Mouse (Mus musculus) lung, embryonic 14.5 days (tissue): ENCODE results near the gene Tbxa2r. TPM values are rescaled to one million over a fixed set of nuclear protein-coding genes. Genes with fewer than 3 reads are reported as not detected.

ENCODE experiments used
- ATAC-seq: fragments of 200-750 bp; cut with Nextera tagmentation; 2 replicates; pipeline ENCODE4 v1.8.0; 2017; ENCODE audit warnings: mild to moderate bottlenecking, moderate TSS enrichment, moderate library complexity; ENCODE audit not compliant: insufficient read depth
- DNase-seq: peaks from one replicate; pipeline ENCODE4 v3.0.0-alpha.2; 2015
- H3K27ac ChIP-seq: fragments of 300-500 bp; sonication (generic); 2 replicates; pipeline ENCODE4 v1.5.1; 2014; ENCODE audit warnings: low read depth, mild to moderate bottlenecking, moderate library complexity
- H3K27me3 ChIP-seq: fragments of 300-500 bp; sonication (generic); 2 replicates; pipeline ENCODE4 v1.6.1; 2014; ENCODE audit warnings: low read length, control low read depth; ENCODE audit not compliant: insufficient read depth
- H3K36me3 ChIP-seq: fragments of 300-500 bp; sonication (generic); 2 replicates; pipeline ENCODE4 v1.6.1; 2014; ENCODE audit warnings: control low read depth; ENCODE audit not compliant: insufficient read depth
- H3K4me1 ChIP-seq: fragments of 300-500 bp; sonication (generic); 2 replicates; pipeline ENCODE4 v1.6.1; 2014; ENCODE audit warnings: antibody characterized with exemption, control low read depth; ENCODE audit not compliant: insufficient read depth
- H3K4me2 ChIP-seq: fragments of 300-500 bp; sonication (generic); 2 replicates; pipeline ENCODE4 v1.6.1; 2014; ENCODE audit warnings: mild to moderate bottlenecking
- H3K4me3 ChIP-seq: fragments of 300-500 bp; sonication (generic); 2 replicates; pipeline ENCODE4 v1.5.1; 2014; ENCODE audit warnings: low read depth, low read length
- H3K9ac ChIP-seq: fragments of 300-500 bp; sonication (generic); 2 replicates; pipeline ENCODE4 v1.6.1; 2014
- H3K9me3 ChIP-seq: fragments of 300-500 bp; sonication (generic); 2 replicates; pipeline ENCODE4 v1.6.1; 2016; ENCODE audit warnings: low read depth, low read length, control low read depth
- CTCF ChIP-seq: IDR thresholded peaks from 2 replicates; pipeline ENCODE4 v1.5.1; 2016; ENCODE audit warnings: antibody characterized with exemption, low read depth
- WGBS: fragments of 180-500 bp; shearing (Covaris S2); extraction: QIAGEN DNeasy Blood & Tissue Kit; methylation state at CpG from one replicate; pipeline ENCODE4 v1.1.7; 2014; 5-methylcytosine and 5-hydroxymethylcytosine counted together
- polyA plus RNA-seq: library from polyadenylated mRNA; unstranded; fragments of >200 nt; fragmentation: Nextera tagmentation; extraction: Ambion mirVana; gene quantifications from 2 replicates; pipeline ENCODE4 v1.2.1, GENCODE M21; 2014

Gene Tbxa2r
- polyA plus RNA-seq, 1 experiment from 2014 or later, result 15.0 TPM

DNA sequence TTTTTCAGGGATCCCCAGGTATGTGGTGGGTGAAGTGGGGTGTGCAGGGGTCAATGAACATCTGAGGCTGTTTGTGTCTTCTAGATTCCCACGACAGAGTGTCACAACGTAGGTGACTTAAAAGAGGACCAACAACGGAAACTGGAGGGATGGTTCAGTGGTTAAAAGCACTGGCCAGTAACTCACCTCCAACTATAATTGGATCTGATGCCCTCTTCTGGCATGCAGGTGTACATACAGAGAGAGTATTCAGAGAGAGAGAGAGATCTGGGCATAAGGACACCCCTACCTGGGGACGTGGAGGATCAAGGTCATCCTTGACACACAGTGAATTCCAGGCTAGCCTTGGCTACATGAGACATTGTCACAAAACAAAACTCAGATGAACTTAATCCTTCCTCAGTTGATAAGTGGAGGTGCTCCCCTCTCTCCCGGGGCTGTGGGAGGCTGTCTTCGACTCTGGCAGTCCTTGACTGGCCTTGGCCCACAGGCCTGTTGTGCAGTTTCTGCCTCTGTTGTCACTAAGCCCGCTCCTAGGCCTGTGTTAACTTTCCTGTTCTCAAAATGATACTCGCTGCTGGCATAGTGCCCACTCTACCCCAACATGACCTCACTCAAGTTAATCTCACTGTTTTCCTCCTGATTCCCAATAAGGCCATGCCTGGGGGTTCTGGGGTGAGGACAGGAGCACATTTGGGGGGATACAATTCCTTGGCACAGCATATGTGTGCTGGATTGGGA lies 16.1 kb downstream of the Tbxa2r start:
- WGBS, result 41% methylated on average over 8 of the region's 8 CpGs
- TF ChIP-seq CTCF, result peak; percentile 45
- Histone ChIP-seq H3K4me1 (peaks cover 13% of the 10 kb centered on the region), H3K9ac (no peak overlapping the region), H3K27ac (no peak overlapping the region), H3K9me3 (no peaks in the 10 kb centered on the region), H3K36me3 (peaks cover 24% of the 10 kb centered on the region), H3K4me3 (no peak overlapping the region), H3K27me3 (peaks cover 33% of the 10 kb centered on the region), H3K4me2 (no peak overlapping the region)
- DNase-seq (peak; percentile 46), ATAC-seq (no peak)

GRCm38 (mm10) chr10:81345162-81345534 lies 16.6 kb downstream of the Tbxa2r start:
- H3K4me3 ChIP-seq, result no peak overlapping the region
- H3K9me3 ChIP-seq, result no peaks in the 10 kb centered on the region
- ATAC-seq (no peak), DNase-seq (no peak)
- no peak for TF ChIP-seq CTCF
- H3K4me1 ChIP-seq, result peaks cover 14% of the 10 kb centered on the region
- peaks cover 24% of the 10 kb centered on the region for H3K36me3 ChIP-seq
- H3K27me3 ChIP-seq, result peaks cover 33% of the 10 kb centered on the region
- no peak overlapping the region for H3K4me2 ChIP-seq
- 83% methylated on average over 4 of the region's 4 CpGs for WGBS
- H3K9ac ChIP-seq, result no peak overlapping the region
- H3K27ac ChIP-seq, result no peak overlapping the region

DNA sequence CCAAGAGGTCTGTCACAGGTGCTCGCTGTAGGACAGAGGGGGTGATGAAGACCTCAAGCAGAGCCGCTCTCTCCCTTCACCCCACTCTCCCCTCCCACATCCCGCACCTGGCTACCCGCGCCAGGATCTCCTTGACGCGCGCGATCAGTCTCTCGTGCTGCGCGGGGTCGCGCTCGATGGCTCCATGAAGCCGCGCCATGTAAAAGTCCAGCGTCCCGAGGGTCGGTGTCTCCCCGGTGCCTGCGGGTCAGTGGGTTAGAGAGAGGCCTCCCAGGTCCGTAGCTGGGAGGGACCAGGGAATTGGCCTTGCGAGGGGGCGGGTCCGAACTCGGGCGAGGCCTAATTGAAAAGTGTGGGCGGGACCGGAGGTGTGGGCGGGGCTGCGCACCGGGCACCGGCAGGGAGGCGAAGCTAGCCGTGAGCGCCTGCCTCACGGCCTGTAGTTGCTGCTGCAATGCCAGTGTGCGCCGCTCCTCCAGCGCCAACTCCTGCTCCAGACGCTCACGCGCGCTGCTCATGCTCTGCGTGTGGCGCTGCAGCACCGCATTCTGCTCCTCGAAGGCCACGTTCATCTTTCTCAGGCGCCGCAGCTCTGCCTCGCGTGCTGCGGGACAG lies 18.0 kb downstream of the Tbxa2r start:
- peak overlapping the region; percentile 23 for H3K9ac ChIP-seq
- H3K27ac ChIP-seq, result 0 out of 2 replicates have a peak overlapping the region, but pooled peaks have one; percentile 18
- peaks cover 14% of the 10 kb centered on the region for H3K4me1 ChIP-seq
- peaks cover 28% of the 10 kb centered on the region for H3K27me3 ChIP-seq
- no peaks in the 10 kb centered on the region for H3K9me3 ChIP-seq
- 9% methylated on average over 52 of the region's 55 CpGs for WGBS
- DNase-seq (peak; percentile 84), ATAC-seq (no peak)
- H3K4me2 ChIP-seq, result peak overlapping the region; percentile 61
- peak overlapping the region; percentile 22 for H3K4me3 ChIP-seq
- TF ChIP-seq CTCF, result peak; percentile 57
- peaks cover 24% of the 10 kb centered on the region for H3K36me3 ChIP-seq

DNA sequence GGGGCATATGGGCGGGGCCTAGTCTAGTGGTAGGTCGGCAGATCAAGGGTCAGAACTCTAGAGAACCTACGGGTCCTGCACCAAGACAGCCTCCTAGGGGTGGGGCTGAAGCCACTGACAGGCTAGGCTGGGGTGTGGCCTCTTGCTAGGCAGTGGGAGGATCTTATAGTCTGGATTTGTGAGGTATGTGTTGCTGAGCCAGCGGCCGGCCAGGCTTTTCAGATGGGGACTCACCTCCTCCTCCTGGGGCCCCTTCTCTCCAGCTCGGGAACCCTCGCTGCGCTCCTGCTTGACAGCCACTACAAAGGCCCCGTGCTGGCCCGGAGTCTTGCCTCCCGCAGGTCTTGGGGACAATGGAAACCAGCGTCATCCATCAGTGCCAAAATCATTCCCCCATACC lies 20.6 kb downstream of the Tbxa2r start:
- TF ChIP-seq CTCF, result no peak
- DNase-seq (peak; percentile 64), ATAC-seq (no peak)
- peaks cover 24% of the 10 kb centered on the region for H3K36me3 ChIP-seq
- 4% methylated on average over 11 of the region's 12 CpGs for WGBS
- no peaks in the 10 kb centered on the region for H3K9me3 ChIP-seq
- 0 out of 2 replicates have a peak, but pooled peaks cover 4% of the 10 kb centered on the region for H3K27me3 ChIP-seq
- peak overlapping the region; percentile 95 for H3K4me2 ChIP-seq
- peak overlapping the region; percentile 79 for H3K4me3 ChIP-seq
- H3K9ac ChIP-seq, result peak overlapping the region; percentile 84; the same call in 1 of the 2 replicates
- H3K27ac ChIP-seq, result peak overlapping the region; percentile 81; the same call in 1 of the 2 replicates
- H3K4me1 ChIP-seq, result peaks cover 14% of the 10 kb centered on the region

DNA sequence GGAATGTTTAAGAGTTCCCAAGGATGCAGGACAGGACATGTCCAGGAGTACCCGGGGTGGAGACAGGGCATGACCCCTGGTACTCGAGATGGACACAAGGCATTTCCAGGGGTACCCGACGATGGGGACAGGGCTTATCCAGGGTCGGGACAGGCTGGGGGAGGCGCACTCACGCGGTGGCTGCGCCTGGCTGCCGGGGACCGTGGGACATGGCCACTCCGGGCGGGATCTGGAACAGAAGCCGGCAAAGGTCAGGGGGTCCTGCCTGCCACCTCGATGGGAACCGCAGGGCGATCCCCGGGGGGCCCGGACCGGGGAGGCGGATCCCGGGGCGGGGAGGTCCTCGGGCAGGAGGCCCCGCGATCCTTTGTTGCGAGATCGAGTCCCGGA lies 21.4 kb downstream of the Tbxa2r start:
- no peak for DNase-seq
- ATAC-seq, result peak; percentile 23

DNA sequence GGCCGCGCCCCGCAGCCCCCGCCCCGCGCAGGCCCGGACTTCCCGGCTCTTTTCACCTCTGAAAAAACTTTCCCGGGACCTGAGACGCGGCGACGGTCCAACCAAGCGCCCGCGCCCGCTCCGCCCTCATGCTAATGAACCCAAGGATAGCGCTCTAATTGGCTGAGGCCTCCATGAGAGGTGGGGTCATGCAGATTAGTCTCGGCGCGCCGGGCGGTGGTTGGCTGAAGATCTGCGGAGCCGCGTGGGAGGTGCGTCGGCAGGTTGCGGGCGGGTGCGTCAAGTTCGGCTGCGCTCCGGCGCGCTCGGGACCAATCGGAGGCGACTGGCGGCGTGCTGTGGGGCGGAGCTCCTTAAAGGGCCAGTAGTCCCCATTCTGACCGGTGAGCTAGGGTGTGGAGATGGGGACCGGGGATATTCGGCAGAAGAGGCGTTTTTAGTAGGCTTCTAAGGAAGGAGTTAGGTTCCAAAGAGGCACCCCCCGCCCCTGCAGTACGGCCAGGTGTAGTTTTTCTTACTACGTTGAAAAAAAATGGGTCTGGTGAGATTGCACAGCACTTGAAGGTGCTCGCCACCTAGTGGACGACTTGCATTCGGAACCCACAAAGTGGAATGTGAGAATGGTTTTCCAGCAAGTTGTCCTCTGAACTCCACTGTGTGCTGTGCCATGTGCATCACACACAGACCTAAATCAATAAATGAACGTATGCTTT lies 22.0 kb downstream of the Tbxa2r start, which contains the start of gene Hmg20b:
Hmg20b (minus strand) TSS at position 130 of the 713 bp plus-strand sequence.
- under 1% methylated on average over 54 of the region's 54 CpGs for WGBS
- TF ChIP-seq CTCF, result peak; percentile 93
- peak; percentile 94 for ATAC-seq

More for the DNA sequence above, 21.4 kb downstream of the Tbxa2r start:
- Histone ChIP-seq H3K4me1 (peaks cover 14% of the 10 kb centered on the region), H3K4me2 (peak overlapping the region; percentile 95), H3K4me3 (peak overlapping the region; percentile 79), H3K27me3 (0 out of 2 replicates have a peak, but pooled peaks cover under 1% of the 10 kb centered on the region), H3K27ac (peak overlapping the region; percentile 81), H3K9me3 (no peaks in the 10 kb centered on the region), H3K9ac (peak overlapping the region; percentile 84), H3K36me3 (peaks cover 24% of the 10 kb centered on the region)
- under 1% methylated on average over 29 of the region's 29 CpGs for WGBS
- TF ChIP-seq CTCF, result no peak

More for the DNA sequence above, 22.0 kb downstream of the Tbxa2r start, which contains the start of gene Hmg20b:
- Histone ChIP-seq H3K4me3 (peak within 1 kb of the TSS; percentile 79), H3K36me3 (peaks cover 21% of the 10 kb centered on the region), H3K9ac (peak within 1 kb of the TSS; percentile 84), H3K4me2 (peak within 1 kb of the TSS; percentile 95), H3K4me1 (peaks cover 14% of the 10 kb centered on the region), H3K27me3 (no peaks in the 10 kb centered on the region), H3K27ac (peak within 1 kb of the TSS; percentile 81), H3K9me3 (no peaks in the 10 kb centered on the region)
- DNase-seq, result peak; percentile 99
